Mouse (Mus musculus) thymus, postnatal 25 days (tissue): ENCODE data around the gene Cdc42se2.

Experiments used
- DNase-seq: peaks from one replicate; pipeline ENCODE4 v3.0.0; 2022

Gene Cdc42se2

GRCm38 (mm10) chr11:54787488-54788474, at the start of gene Cdc42se2:
TSS of gene Cdc42se2 (minus strand) at chr11:54787675.
- DNase-seq = peak; percentile 98

- no peak for DNase-seq
These were observed 48.6 kb upstream of the Cdc42se2 start for GRCm38 (mm10) chr11:54836106-54836505.

DNA sequence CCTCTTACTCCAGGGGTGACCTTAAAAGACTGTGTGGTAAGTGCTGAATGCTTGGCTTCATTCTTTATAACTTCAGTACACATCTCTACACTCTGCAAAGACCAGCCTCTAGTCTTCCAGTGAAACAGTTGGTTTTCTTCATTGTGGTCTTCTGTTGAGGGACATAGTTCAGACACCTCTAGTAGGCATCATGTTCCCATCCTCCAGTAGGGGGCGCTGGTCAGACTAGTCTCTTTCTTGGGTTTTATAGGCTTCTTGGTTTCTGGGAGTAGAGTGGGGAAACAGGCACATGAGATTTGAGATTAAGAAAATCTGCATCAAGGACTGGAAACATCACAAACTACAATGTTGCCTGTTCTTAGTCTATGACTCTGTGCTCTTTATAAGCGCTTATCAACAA, 47.1 kb upstream of the Cdc42se2 start:
- DNase-seq = peak; percentile 33

GRCm38 (mm10) chr11:54833833-54834232, 46.4 kb upstream of the Cdc42se2 start:
- peak; percentile 12 for DNase-seq

GRCm38 (mm10) chr11:54826819-54827218, 39.3 kb upstream of the Cdc42se2 start:
- DNase-seq = no peak

GRCm38 (mm10) chr11:54825774-54826173, 38.3 kb upstream of the Cdc42se2 start:
- no peak for DNase-seq

GRCm38 (mm10) chr11:54823467-54823866, 36.0 kb upstream of the Cdc42se2 start:
- DNase-seq = no peak

DNA sequence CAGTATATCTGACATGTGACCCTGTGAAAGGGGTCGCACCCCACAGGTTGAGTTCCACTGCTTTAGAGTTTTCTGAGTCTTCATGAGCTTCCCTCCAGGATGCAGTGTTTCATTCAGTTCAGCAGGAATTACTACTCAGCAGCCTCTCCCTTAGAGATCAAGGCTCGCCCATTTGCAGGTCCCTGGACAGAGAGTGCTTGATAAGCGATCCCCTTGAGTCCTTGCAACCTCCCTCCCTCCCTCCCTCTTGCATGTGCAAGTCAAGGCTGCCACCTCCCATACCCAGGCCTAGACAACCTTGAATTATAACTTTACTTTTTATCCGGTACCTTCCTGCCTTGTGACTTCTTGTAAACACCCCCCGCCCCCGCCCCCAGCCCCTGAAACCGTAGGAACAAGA, 32.0 kb upstream of the Cdc42se2 start:
- no peak for DNase-seq

- DNase-seq = no peak
These were observed 30.0 kb upstream of the Cdc42se2 start for GRCm38 (mm10) chr11:54817449-54817848.

DNA sequence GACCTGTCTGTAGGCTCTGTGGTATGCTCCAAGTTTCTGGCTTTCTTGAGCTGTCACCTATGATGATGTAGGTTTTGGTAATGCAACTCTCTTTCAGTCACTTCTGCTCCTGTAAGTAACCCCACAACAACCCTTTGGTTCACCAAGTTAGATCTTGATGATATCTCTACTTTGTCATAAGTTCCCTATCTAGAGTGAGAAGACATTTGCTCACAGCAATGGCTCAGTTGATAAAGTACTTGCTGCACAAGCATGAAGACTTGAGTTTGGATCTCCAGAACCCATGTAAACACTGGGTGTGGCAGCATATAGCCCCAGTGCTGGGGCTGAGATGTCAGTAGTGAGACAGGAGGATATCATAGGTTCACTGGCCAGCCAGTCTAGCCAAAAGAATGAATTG, 28.2 kb upstream of the Cdc42se2 start:
- DNase-seq = no peak

GRCm38 (mm10) chr11:54812812-54813516, 25.5 kb upstream of the Cdc42se2 start:
- DNase-seq = no peak

GRCm38 (mm10) chr11:54812314-54812713, 24.8 kb upstream of the Cdc42se2 start:
- DNase-seq = no peak

DNA sequence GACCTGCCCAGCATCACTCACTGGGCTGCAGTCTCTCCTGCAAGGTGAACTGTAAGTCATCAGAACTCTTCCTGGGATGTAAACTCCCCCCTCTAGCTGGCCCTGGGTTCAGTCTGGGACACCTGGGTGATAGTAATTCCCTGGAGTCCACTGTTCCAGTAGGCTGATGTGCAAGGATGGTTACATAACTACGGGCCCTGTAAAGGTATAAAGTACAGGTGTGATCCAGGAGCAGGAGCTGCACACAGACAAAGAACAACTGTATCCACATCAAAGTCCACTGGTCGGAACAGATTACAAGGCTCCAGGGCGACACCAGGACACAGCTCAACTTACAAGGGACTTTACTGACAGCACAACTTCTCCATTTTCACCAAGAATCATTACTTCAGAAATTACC, 23.6 kb upstream of the Cdc42se2 start:
- DNase-seq = no peak

DNA sequence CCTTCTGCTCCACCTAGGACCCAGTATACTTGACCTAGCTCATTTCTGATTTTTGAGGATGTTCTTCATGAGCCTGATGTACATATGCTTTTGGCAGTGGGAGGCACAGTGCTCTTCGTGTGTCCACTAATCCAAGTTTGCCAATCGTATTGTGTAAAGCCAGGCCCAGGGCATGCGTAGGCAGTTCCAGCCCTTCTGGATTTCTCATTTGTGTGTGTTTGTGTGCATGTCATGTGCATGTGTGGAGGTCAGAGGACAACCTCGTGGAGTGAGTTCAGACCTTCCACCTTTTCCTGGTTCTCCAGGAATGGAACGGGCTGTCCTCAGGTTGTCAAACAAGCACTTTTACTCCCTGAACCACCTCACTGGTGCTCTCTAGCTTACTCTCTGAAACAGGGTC, 22.1 kb upstream of the Cdc42se2 start:
- DNase-seq = no peak

- DNase-seq = no peak
These were observed 20.7 kb upstream of the Cdc42se2 start for GRCm38 (mm10) chr11:54808177-54808576.

DNA sequence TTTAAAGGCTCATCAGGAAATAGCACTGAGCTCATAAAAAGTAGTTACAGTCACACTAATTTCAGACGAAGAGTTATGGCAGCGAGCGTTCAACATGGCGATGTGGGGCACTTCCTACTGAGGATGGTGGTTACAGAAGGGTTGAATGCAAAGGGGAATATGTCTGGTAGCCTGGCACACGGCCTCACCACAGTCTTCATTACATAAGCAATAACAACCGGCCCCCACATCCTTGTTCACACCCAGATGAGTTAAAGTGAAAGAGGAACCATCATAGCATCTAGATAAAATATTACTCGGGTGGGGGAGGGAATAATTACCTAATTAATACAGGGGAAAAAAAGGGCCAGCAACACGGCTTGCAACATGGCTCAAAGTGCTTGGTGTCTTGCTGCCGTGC, 20.2 kb upstream of the Cdc42se2 start:
- no peak for DNase-seq

DNA sequence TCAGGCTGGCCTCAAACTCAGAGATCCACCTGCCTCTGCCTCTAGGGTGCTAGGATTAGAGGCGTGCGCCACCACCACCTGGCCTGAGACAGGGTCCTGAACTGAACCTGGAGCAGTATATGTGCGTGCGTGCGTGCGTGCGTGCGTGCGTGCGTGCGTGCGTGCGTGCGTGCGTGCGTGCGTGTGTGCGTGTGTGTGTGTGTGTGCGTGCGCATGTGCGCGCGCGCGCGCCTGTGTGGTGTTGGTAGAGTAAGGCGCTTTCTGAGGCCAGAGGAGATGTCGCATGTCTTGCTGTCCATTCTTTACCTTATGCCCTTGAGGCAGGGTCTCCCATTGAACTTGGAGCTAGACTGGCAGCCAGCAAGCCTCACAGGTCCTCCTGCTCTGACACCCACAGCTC, 19.4 kb upstream of the Cdc42se2 start:
- DNase-seq = no peak

DNA sequence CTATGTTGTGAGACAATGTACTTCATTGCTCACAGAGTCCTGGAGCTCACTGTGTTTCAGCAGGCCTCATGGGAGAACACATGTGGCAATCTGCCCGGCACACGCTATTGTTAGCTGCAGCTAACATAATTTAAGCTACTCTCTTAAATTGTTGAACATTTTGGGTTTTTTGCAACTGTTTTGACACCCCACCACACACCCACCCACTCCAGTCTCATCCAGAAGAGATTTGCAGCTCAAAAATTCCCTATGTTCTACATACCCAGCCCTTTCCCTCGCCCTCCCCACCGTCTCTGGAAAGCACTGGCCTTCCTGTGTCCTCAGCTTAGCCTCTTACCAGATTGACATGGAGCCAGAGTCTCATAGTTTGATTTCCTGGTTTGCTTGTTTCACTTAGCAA, 17.7 kb upstream of the Cdc42se2 start:
- no peak for DNase-seq

GRCm38 (mm10) chr11:54802621-54803020, 15.1 kb upstream of the Cdc42se2 start:
- DNase-seq = no peak

GRCm38 (mm10) chr11:54801791-54802558, 14.5 kb upstream of the Cdc42se2 start:
- peak; percentile 81 for DNase-seq

GRCm38 (mm10) chr11:54796551-54796950, 9.1 kb upstream of the Cdc42se2 start:
- DNase-seq = no peak

GRCm38 (mm10) chr11:54794678-54795077, 7.2 kb upstream of the Cdc42se2 start:
- no peak for DNase-seq

GRCm38 (mm10) chr11:54793173-54793572, 5.7 kb upstream of the Cdc42se2 start:
- DNase-seq = no peak
